Mouse (Mus musculus): ENCODE measurements around the gene Ralgps2. TPM values are rescaled to one million over a fixed set of nuclear protein-coding genes. Genes with fewer than 3 reads are reported as not detected.

The Ralgps2 gene
- total RNA-seq, 1 experiment = 40.6 TPM

- Histone ChIP-seq H3K36me3 (ENCODE audit: control insufficient read depth, insufficient read depth, low read length, poor library complexity, severe bottlenecking) (no peaks in the 10 kb centered on the region), H3K9ac (ENCODE audit: insufficient read depth, low read depth, low read length, poor library complexity, severe bottlenecking) (no peak overlapping the region), H3K27ac (ENCODE audit: insufficient read depth, low read depth, low read length, poor library complexity, severe bottlenecking) (no peak overlapping the region), H3K9me3 (ENCODE audit: control insufficient read depth, insufficient read depth, low read depth, low read length) (no peaks in the 10 kb centered on the region), H3K4me1 (ENCODE audit: control insufficient read depth in 2 of 2, insufficient read depth in 2 of 2, low read length in 2 of 2, poor library complexity in 1 of 2) (no peaks in the 10 kb centered on the region), H3K4me3 (ENCODE audit: insufficient read depth in 1 of 2, low read depth in 1 of 2, low read length in 2 of 2, poor library complexity in 1 of 2, severe bottlenecking in 1 of 2) (no peak overlapping the region)
- no peak for TF ChIP-seq HCFC1 (IDR thresholded peaks at IDR 0.05; ENCODE audit: borderline replicate concordance, insufficient read depth, low read length)
- DNase-seq (ENCODE audit: low read depth, low spot score) = no peak
- in situ Hi-C loops (cut with MboI; ENCODE audit: low sequenced_read_pairs in 2 of 2, unreplicated experiment in 2 of 2) = no loop called here
These were observed 138.2 kb downstream of the Ralgps2 start for GRCm38 (mm10) chr1:156801276-156801675.

GRCm38 (mm10) chr1:156796251-156796650 lies 143.2 kb downstream of the Ralgps2 start:
- H3K4me1 ChIP-seq (ENCODE audit: control insufficient read depth in 2 of 2, insufficient read depth in 2 of 2, low read length in 2 of 2, poor library complexity in 1 of 2) = no peaks in the 10 kb centered on the region
- H3K4me3 ChIP-seq (ENCODE audit: insufficient read depth in 1 of 2, low read depth in 1 of 2, low read length in 2 of 2, poor library complexity in 1 of 2, severe bottlenecking in 1 of 2) = no peak overlapping the region
- no peaks in the 10 kb centered on the region for H3K9me3 ChIP-seq (ENCODE audit: control insufficient read depth, insufficient read depth, low read depth, low read length)
- H3K9ac ChIP-seq (ENCODE audit: insufficient read depth, low read depth, low read length, poor library complexity, severe bottlenecking) = no peak overlapping the region
- DNase-seq (ENCODE audit: low read depth, low spot score) = no peak
- TF ChIP-seq HCFC1 (IDR thresholded peaks at IDR 0.05; ENCODE audit: borderline replicate concordance, insufficient read depth, low read length) (no peak), ZNF384 (IDR thresholded peaks at IDR 0.05; ENCODE audit: low read depth, low read length) (no peak), ZC3H11A (IDR thresholded peaks at IDR 0.05; ENCODE audit: borderline replicate concordance, low read depth, low read length) (no peak)
- in situ Hi-C loops (cut with MboI; ENCODE audit: low sequenced_read_pairs in 2 of 2, unreplicated experiment in 2 of 2) = no loop called here
- no peaks in the 10 kb centered on the region for H3K36me3 ChIP-seq (ENCODE audit: control insufficient read depth, insufficient read depth, low read length, poor library complexity, severe bottlenecking)
- H3K27ac ChIP-seq (ENCODE audit: insufficient read depth, low read depth, low read length, poor library complexity, severe bottlenecking) = no peak overlapping the region

- in situ Hi-C loops (cut with MboI; ENCODE audit: low sequenced_read_pairs in 2 of 2, unreplicated experiment in 2 of 2) = no loop called here
- Histone ChIP-seq H3K27ac (ENCODE audit: insufficient read depth, low read depth, low read length, poor library complexity, severe bottlenecking) (no peak overlapping the region), H3K4me1 (ENCODE audit: control insufficient read depth in 2 of 2, insufficient read depth in 2 of 2, low read length in 2 of 2, poor library complexity in 1 of 2) (peaks cover 2 to 3% of the 10 kb centered on the region in 2 experiments; a peak in 1 of 4 replicates), H3K36me3 (ENCODE audit: control insufficient read depth, insufficient read depth, low read length, poor library complexity, severe bottlenecking) (no peaks in the 10 kb centered on the region), H3K4me3 (ENCODE audit: insufficient read depth in 1 of 2, low read depth in 1 of 2, low read length in 2 of 2, poor library complexity in 1 of 2, severe bottlenecking in 1 of 2) (no peak overlapping the region), H3K9ac (ENCODE audit: insufficient read depth, low read depth, low read length, poor library complexity, severe bottlenecking) (no peak overlapping the region), H3K9me3 (ENCODE audit: control insufficient read depth, insufficient read depth, low read depth, low read length) (no peaks in the 10 kb centered on the region)
- no peak for TF ChIP-seq CHD2 (IDR thresholded peaks at IDR 0.05; ENCODE audit: low read depth, low read length)
- no peak for TF ChIP-seq MAFK (IDR thresholded peaks at IDR 0.05; ENCODE audit: insufficient read depth, low read depth, low read length)
- no peak for TF ChIP-seq ZNF384 (IDR thresholded peaks at IDR 0.05; ENCODE audit: low read depth, low read length)
- no peak for TF ChIP-seq ZC3H11A (IDR thresholded peaks at IDR 0.05; ENCODE audit: borderline replicate concordance, low read depth, low read length)
- no peak for TF ChIP-seq HCFC1 (IDR thresholded peaks at IDR 0.05; ENCODE audit: borderline replicate concordance, insufficient read depth, low read length)
- DNase-seq (ENCODE audit: low read depth, low spot score) = no peak
These were observed 149.5 kb downstream of the Ralgps2 start for GRCm38 (mm10) chr1:156789844-156790490.

GRCm38 (mm10) chr1:156787164-156787863 lies 152.1 kb downstream of the Ralgps2 start:
- H3K27ac ChIP-seq (ENCODE audit: insufficient read depth, low read depth, low read length, poor library complexity, severe bottlenecking) = no peak overlapping the region
- H3K4me1 ChIP-seq (ENCODE audit: control insufficient read depth in 2 of 2, insufficient read depth in 2 of 2, low read length in 2 of 2, poor library complexity in 1 of 2) = peaks cover 2 to 3% of the 10 kb centered on the region in 2 experiments; a peak in 1 of 4 replicates
- H3K9ac ChIP-seq (ENCODE audit: insufficient read depth, low read depth, low read length, poor library complexity, severe bottlenecking) = no peak overlapping the region
- DNase-seq (ENCODE audit: low read depth, low spot score) = no peak
- no peak overlapping the region for H3K4me3 ChIP-seq (ENCODE audit: insufficient read depth in 1 of 2, low read depth in 1 of 2, low read length in 2 of 2, poor library complexity in 1 of 2, severe bottlenecking in 1 of 2)
- H3K36me3 ChIP-seq (ENCODE audit: control insufficient read depth, insufficient read depth, low read length, poor library complexity, severe bottlenecking) = no peaks in the 10 kb centered on the region
- in situ Hi-C loops (cut with MboI; ENCODE audit: low sequenced_read_pairs in 2 of 2, unreplicated experiment in 2 of 2) = no loop called here
- TF ChIP-seq HCFC1 (IDR thresholded peaks at IDR 0.05; ENCODE audit: borderline replicate concordance, insufficient read depth, low read length) (no peak), CHD2 (IDR thresholded peaks at IDR 0.05; ENCODE audit: low read depth, low read length) (no peak), ZC3H11A (IDR thresholded peaks at IDR 0.05; ENCODE audit: borderline replicate concordance, low read depth, low read length) (no peak), MAFK (IDR thresholded peaks at IDR 0.05; ENCODE audit: insufficient read depth, low read depth, low read length) (no peak), ZNF384 (IDR thresholded peaks at IDR 0.05; ENCODE audit: low read depth, low read length) (no peak)
- H3K9me3 ChIP-seq (ENCODE audit: control insufficient read depth, insufficient read depth, low read depth, low read length) = no peaks in the 10 kb centered on the region

All from ES-E14 (cell line).